Mouse (Mus musculus): Measurements from ENCODE around the gene Ccdc137.

Gene Ccdc137

DNA sequence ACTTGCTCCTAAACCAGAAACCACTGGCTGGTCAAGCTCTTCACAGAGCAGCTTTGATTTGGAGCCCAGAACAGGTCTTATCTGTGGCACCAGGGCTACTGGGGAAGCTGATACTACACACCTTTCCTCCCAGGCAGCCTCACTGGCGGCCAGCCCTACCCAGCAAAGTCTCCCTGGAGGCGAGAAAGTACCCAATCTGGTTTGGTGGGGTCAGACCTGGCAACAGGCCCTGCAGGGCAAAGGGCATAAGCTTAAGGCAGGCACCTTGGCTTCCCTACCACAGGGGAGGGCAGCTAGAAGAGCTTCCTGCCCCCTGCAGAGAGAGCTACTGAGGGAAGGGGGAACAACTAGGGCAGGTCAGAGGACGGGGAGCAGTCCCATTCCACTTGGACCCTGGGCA, 42.4 kb downstream of the Ccdc137 start:
- DNase-seq = no peak

DNA sequence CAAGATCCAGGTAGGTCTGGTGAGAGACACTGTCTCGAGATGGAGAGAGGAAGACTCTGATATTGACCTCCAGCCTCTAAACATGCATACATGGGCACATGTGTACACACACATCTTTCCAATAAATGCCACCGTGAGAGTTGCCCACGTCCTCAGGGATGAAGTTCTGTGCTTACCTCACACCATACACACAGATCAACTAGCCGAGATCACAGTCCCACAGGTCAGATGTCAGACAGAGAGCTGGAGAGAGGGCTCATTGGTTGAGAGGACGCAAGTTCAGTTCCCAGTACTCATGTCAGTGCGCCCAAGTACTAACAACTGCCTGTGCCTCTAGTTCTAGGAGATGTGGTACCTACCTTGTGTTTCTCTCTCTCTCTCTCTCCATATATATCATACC, 43.1 kb downstream of the Ccdc137 start:
- no peak for DNase-seq

DNA sequence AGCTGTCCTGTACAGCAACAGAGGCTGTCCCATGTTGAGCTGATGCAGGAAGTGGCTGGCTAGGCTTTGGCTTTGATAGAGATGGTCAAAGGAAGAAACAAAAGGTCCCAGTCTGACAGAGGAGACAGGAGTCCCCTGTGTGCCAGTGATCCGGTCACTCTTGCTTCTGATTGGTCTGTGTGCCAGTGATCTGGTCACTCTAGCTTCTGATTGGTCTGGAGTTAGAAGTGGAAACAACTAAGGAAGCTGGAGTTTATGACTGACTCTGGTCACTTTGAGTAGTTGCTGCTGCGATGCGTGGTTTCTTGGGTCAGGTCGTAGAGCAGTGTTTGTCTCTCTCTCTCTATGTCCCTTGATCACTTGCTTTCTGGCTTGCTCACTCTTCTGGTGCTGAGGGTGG, 43.8 kb downstream of the Ccdc137 start:
- DNase-seq = no peak

DNA sequence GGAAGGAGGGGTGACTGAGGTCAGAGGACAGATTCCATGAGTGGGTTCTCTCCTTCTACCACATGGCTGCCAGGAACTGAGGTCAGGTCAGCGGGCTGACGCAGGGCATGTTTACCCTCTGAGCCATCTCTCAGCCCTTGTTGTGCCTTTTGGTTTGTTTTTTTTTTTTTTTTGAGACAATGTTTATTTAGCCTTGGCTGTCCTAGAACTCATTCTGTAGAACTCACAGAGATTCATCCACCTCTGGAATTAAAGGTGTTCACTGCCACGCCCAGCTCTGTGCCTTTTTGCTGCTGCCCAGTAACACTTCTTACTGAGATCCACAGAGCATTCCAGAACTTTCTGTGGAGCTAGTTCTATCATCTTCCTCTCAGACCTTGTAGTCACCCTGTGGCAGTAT, 47.7 kb downstream of the Ccdc137 start:
- DNase-seq = no peak

DNA sequence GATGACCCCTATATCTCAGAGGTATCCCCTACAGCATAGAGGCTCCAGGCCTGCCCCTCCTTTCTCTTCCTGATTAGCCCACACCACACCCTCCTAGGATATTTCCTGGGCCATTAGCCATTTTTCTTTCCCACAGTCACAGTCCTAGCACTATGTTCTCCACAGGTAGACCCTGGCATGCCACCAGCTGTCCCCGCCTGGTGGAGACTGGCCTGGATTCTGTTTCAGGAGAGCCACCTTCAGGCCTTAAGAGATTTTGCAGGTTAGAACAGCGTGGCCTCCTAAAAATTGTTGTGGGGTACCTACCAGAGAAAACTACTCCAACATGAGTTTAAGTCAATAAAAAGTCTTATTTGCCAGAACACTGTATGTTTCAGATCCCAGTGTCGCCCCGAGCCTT, 49.0 kb downstream of the Ccdc137 start:
- peak; percentile 79 to 89 for DNase-seq

DNA sequence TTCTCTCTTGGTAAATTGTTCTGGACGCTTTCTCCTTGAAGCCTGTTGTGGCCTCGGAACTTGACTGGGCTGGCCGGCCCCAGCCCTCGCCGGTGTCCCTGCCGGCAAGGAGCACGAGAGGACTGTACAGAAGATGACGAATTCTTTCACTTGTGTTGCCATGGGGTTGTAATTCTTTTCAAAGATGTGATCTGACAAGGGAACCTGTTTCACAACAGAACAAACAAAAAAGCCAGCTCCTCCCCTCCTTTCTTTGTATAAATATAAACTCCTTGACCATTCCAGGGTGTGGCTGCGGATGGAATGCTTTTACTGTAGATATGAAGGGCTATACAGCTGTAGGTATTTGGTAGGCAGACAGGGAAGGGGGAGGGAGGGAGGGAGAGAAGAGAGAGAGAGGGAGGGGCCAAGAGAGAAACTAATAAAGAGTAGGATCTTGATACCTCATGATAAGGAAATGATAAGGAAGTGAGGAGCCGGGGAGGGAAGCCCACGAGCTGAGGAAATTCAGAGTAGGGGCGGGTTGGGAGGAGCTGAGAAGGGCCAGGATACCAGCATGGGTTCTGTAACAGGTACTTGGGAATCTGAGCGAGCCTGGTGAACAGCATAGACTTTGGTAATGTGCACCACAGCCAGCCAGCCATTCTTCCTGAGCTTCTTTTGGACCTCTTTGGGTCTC, 49.8 kb downstream of the Ccdc137 start:
- no peak for DNase-seq

DNA sequence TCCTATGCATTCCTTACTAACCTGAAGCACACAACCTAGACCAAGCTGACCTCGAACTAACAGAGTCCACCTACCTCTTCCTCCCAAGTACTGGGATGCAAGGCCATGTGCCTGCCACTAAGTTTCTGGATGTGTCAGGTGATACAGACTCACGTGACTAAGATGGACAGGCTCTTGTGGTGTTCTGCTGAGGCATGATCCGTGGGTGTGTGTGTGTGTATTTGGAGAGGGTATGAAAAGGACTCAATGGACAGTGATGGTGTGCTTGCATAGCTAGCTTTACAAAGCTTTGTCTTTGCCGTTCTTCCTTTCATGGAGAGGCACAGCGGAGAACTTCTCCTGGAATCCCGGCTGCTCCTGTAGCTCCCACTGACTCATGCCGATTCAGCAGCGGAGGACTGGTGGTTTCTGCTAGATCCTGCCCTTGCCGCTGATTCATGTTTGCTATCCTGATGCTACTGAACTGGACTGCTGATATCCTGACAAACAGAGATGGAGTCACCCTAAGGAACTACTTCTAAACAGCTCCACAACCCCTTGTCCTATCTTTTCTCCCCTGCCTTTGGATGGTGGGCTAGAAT, 50.5 kb downstream of the Ccdc137 start:
- no peak for DNase-seq

DNA sequence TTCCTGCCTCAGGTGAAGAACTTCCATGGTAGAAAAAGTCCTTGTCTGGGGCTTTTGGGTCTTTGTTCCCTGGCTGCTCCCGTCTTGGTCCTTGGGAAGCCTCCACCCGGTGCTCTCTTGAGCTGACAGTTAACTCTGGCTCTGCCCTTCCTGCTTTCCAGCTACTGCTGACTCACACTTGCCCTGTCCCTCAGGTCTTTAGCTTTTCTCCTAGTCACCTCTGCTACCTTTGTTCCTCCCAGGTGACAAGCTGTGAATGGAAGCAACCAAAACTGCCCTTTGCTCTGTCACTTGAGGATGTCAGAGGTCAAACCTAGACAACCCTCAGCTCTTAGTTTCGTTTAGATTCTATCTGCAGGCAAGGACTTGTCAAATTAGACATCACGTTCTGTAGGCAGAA, 52.0 kb downstream of the Ccdc137 start:
- no peak for DNase-seq

DNA sequence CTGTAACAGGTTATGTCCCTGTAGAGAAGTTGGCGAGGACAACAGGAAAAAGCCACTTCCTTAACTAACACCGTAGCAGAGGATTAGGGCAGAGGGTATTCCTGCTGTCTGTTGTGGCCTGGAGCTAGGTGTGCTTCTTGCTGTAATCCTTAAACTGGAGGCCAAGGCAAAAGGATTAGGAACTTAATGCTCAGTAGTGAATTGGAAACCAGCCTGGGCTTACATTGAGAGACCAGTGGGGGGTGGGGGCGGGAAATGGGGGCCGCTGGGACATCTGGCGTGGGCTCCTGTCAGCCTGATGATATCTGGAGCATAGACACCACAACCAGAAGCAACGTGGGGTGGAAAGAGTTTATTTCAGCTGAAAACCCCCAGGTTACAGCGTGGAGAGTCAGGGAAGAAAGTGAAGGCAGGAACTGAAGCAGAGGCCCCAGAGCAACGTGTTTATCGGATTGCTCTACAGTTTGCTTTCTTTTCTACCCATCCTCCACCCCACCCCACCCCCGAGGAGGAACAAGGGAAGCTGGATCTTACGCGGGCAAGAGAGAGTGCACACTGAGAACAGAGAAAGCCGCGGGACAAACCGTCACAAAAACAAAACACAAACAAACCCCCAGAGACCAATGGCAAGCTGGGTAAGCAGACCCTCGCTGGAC, 52.6 kb downstream of the Ccdc137 start:
- DNase-seq = no peak

DNA sequence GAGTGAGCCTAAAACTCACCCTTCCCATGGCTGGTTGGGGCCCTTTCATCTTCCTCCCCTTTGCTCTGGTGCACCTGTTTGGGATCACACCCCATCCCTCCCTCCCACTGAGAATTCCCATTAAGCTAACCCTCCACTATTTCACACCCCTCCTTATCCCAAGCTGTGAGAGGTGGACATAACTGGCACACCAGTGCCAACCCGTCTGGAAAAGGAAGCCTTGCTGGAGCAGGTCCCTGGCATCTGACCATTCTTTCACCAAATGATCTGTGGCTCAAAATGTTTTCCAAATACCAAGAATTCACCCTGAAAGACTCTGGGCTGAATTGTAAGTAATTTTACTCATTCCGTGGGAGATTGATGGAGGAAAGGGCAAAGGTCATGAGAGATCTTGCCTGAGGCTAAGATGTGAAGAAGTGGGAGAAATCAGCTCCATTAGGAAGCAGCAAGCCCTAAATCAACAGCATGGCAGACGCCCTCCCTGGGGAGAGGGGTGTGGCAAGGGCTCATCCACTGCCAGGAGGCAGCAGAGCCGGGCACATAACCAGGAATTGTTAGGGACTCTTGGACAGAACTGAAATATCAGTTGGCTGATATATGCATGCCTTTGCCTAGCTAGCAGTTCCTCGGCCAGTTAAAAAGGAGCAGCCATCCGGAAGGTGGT, 55.0 kb downstream of the Ccdc137 start:
- DNase-seq = peak; percentile 77 to 85

Measured in cerebellum, postnatal 14 days (tissue).